20 mouse cellular contexts compared by ENCODE assay signal in the genomic region with DNA sequence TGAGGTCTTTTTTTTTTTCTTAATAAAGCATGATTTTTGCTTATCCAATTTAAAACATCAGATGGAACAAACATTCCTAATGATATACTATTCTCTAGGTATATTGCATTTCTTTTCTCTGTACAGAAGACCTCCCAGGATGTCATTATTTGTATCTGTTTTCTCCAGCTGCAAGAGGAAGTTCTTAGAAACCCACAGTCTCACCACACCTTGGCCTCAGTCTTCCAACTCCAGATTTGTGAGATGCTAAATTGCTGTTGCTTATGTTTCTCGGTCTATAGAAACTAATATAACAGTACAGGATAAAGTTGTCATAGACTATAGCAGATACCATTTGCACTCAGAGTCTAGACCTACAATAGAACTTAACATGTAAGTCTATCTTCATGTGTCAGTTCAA. TPM values are rescaled to one million over a fixed set of nuclear protein-coding genes. Genes with fewer than 3 reads are reported as not detected.
"Had no signal": no experiment of that assay in that cellular context is flagged by ENCODE, and none has a peak within 500 bp of the region (broad histone marks: within the 10 kb centered on the region; RNA-seq: fewer than 3 reads in every experiment).

No protein-coding gene starts in this region.

- H3K4me3 ChIP-seq: limb, embryonic 15.5 days; liver, embryonic 12.5 days; megakaryocyte, embryonic 14.5 days had no signal

- H3K4me1 ChIP-seq: limb, embryonic 15.5 days; liver, embryonic 12.5 days; megakaryocyte, embryonic 14.5 days had no signal

- DNase-seq: kidney, adult 8-10 months; kidney, postnatal 25 days; layer of hippocampus, adult 9-11 months; layer of hippocampus, postnatal 36 days; lung, embryonic 14.5 days; right cerebral cortex, postnatal 25 days had no signal

- H3K27ac ChIP-seq: limb, embryonic 15.5 days; liver, embryonic 12.5 days had no signal

- ATAC-seq: intestine, postnatal 0 days; liver, embryonic 12.5 days; midbrain, embryonic 16.5 days had no signal

- H3K36me3 ChIP-seq: limb, embryonic 15.5 days; liver, embryonic 12.5 days had no signal

- H3K9ac ChIP-seq: limb, embryonic 15.5 days; liver, embryonic 12.5 days; lung, embryonic 14.5 days had no signal

- H3K4me2 ChIP-seq: limb, embryonic 15.5 days; liver, embryonic 12.5 days; lung, embryonic 14.5 days; midbrain, embryonic 11.5 days had no signal

- H3K9me3 ChIP-seq: limb, embryonic 15.5 days; liver, embryonic 12.5 days; megakaryocyte, embryonic 14.5 days had no signal

- H3K27me3 ChIP-seq: limb, embryonic 15.5 days; liver, embryonic 12.5 days; megakaryocyte, embryonic 14.5 days had no signal

RNA-seq across cellular contexts. Expression of a gene that starts 10.1 kb away (rescaled TPM):
- total RNA-seq: layer of hippocampus, postnatal 36 days; left cerebral cortex, adult 8-10 months; left cerebral cortex, postnatal 25 days had no signal
- polyA plus RNA-seq: kidney, embryonic 16.5 days; limb, embryonic 11.5 days; limb, embryonic 15.5 days; liver, embryonic 12.5 days; liver, embryonic 16.5 days; midbrain, embryonic 11.5 days; midbrain, embryonic 16.5 days; neural tube, embryonic 14.5 days; small intestine, adult 2 months; stomach, embryonic 16.5 days had no signal

RNA-seq across cellular contexts. Expression of a gene that starts 34.7 kb away (rescaled TPM):
- polyA plus RNA-seq: kidney, embryonic 16.5 days; limb, embryonic 11.5 days; liver, embryonic 12.5 days; liver, embryonic 16.5 days; lung, embryonic 14.5 days; midbrain, embryonic 11.5 days; midbrain, embryonic 16.5 days had no signal

RNA-seq across cellular contexts. Expression of a gene that starts 35.8 kb away (rescaled TPM):
- total RNA-seq: layer of hippocampus, postnatal 36 days; left cerebral cortex, adult 8-10 months; left cerebral cortex, postnatal 25 days had no signal
- polyA plus RNA-seq: intestine, postnatal 0 days; limb, embryonic 11.5 days; limb, embryonic 15.5 days; liver, embryonic 12.5 days; liver, embryonic 16.5 days; midbrain, embryonic 11.5 days; midbrain, embryonic 16.5 days; neural tube, embryonic 14.5 days; stomach, embryonic 16.5 days had no signal
